Mouse (Mus musculus) forebrain, embryonic 16.5 days (tissue): ENCODE measurements around the gene Ttc33. TPM values are rescaled to one million over a fixed set of nuclear protein-coding genes. Genes with fewer than 3 reads are reported as not detected.

Source experiments
- polyA plus RNA-seq: library from polyadenylated mRNA; unstranded; fragments of >200 nt; fragmentation: Nextera tagmentation; extraction: Ambion mirVana; gene quantifications from 2 replicates; pipeline ENCODE4 v1.2.1, GENCODE M21; 2015

Gene Ttc33
- polyA plus RNA-seq, 1 experiment from 2014 or later = 64.6 TPM

Other genes starting within 250 kb of the Ttc33 start
- gene C7, start 121.8 kb upstream of the Ttc33 start, polyA plus RNA-seq = 0.08 TPM in 1 of 2 replicates, not detected in the other
- 0.35 and 0.40 TPM in 2 replicates for gene Card6, start 77.0 kb upstream of the Ttc33 start, polyA plus RNA-seq
- gene Rpl37, start 68.9 kb upstream of the Ttc33 start, polyA plus RNA-seq = 335 and 339 TPM in 2 replicates
- 14.8 and 16.2 TPM in 2 replicates for gene Prkaa1, start 41.7 kb upstream of the Ttc33 start, polyA plus RNA-seq
- 0.52 and 0.63 TPM in 2 replicates for gene Ptger4, start 58.7 kb downstream of the Ttc33 start, polyA plus RNA-seq